Mouse (Mus musculus): Measurements from ENCODE around the gene Cdk17.

Gene Cdk17

DNA sequence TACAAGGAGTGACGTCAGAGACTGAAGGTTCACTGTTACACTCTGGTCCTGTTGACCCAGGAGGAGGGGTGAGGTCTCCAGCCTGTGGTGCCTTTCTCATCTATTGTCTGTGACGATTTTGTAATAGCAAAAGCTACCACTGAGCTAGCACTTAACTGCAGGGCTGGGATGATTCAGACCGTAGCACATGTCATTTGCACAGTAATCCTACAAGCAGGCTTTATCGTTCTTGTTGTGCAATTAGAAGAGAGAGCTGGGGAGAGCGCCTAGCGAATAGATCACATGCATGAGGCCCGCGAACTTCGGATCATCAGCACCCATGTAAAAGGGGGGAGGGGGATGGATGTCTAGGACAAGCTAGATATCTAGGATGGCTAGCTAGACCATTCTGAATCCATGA, 105.2 kb downstream of the Cdk17 start:
- DNase-seq = no peak

DNA sequence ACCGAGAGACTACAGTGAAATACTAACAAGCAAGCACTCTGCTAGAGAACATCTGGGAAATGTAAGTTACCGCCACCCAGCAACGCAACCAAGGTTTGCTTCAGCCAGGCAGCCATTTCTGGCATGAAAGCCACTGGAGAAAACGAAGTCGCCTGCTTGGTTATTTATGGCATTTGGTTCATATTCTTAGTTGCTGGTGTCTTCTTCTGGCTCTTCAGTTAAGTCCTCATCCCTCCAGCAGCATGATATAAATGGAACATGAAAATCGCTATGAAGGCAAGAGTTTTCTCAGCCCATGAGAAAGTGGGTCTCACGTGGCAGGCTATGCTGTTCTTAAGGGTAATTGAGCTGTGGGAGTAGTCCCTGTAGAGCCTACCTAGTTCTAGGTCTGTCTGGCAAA, 105.8 kb downstream of the Cdk17 start:
- DNase-seq = no peak

DNA sequence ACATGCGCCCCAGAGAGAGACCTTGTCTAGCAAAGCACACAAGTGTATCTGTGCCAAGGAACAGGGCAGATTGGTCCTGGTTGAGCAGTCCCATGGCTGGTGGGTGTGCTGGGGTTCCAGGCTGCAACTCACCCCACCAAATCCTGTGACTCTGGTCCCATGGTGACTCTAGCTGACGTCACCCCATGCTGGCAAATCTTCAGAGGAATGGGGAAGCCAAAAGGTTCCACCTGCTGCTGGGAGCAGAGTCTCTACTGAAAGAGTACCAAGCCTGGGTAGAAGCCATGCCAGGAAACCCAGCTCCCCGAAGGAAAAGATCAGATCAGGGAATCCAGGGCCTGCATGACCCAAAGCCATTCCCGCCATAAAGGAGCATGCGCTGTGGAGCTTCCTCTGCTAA, 106.8 kb downstream of the Cdk17 start:
- DNase-seq = no peak

DNA sequence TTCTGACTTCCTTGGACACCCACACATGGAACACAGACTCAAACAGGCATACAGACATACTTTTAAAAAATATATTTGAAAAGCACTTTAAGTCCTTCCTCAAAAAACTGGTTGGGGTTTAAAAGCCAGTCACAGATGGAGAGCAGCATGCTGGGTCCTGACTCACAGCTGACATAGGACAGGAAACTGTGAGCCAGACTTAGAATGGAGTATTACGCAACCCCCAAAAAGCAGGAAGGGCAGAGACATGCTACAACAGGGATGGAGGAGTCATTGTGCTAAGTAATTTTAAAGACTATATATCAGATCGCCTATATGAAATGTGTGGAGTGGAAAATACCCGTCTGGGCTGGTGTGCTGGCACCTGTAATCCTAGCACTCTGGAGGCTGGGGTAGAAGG, 107.7 kb downstream of the Cdk17 start:
- no peak for DNase-seq

DNA sequence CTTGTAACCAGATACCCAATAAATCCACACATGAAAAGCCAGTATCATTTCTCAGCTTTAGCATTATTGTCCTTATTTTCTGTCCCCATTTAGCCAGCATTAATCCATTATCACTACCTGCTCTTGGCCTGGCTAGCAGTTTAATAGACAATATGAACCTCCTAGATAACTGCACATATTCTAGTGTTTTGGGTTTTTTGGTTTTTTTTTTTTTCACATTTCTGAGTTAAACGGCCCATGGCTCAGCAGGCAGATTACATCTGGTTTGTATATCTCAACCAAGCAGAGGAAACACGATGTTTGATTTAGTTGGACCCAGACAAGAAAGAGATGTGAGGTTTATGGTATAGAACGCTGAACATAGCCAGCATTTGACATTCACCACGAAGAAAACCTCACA, 109.1 kb downstream of the Cdk17 start:
- no peak for DNase-seq

DNA sequence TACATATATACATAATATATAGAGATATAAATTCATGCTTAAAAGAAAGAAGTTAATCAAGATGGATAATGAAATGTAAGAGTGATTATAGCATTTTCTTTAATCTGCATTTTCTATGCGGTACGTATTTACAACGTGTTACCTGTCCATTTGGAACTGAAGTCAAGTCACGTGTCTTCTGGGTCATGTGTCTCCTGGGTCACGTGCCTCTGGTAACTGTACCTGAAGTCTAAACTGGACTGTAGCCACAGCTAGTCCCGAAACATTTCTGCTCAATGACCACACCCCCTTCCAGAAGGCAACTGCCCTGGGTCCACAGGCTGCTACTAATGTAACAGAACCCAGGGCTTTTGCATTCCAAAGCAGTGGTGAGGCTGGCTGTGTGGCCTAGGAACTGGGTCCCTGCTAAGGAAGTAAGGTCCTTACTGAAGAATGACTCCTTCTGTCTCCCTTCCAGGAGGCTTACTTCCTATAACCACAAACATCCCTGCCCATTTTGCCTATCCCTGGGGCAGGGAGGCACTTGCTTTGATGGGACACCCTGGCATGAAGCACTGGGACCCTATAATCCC, 110.3 kb downstream of the Cdk17 start:
- DNase-seq = no peak

DNA sequence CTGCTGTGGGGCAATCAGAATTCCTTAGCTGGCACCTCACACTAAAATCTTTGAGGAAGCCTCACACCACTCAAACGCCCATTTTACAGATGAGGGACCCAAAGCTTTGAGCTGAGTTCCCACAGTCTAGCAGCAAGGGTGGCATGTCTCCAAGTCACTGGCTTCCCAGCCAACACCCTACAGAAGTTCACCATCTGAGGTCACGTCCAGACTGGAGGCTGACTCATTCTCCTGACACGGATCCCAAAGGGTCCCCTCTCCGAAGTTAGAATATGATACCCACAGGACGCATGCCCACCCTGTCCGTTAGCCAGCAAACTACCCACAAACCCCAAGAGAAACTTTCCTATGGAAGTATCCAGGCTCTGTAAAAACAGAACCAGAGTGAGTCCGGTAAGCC, 111.2 kb downstream of the Cdk17 start:
- peak in 1 of 2 experiments; percentile 44 for DNase-seq

DNA sequence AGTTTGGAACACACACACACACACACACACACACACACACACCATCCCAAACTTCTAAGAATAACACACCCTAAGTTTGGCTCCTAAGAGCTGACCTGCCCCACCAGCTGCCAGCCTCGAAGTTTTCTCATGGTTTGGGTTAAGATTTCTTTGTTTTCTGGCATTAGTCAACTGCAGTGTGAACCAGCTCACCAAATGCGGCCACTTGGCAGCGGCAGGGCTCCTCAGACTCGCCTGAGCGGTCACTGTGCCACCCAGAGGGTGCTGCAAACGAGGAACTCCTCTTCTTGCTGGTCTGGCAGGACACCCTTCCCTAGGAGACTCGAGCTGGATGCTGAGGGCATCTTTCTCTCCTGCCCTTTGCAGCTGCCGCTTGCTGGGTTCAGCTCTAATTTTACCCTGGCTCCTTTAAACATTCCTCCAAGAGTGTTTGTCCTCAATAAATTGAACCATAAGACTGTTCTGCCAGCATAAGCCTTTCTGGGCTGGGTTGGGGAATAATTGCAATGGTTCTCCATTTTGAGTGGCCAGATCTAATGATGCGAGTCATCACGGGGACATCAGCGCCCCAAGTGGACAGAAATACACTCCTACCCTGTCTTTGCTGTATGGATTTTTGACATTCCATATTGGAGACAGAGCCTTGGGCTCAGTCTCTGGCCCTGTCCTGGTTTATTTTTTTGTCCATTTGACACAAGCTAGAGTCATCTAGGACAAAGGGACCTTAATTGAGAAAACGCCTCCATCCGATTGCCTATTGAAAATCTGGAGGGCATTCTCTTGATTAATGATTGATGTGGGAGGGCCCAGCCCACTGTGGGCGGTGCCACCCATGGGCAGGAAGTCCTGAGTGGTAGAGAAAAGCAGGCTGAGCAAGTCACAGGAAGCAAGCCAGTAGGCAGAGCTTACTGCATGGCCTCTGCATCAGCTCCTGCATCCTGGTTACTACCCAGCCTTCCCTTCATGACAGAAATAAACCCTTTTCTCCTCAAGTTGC, 112.6 kb downstream of the Cdk17 start:
- DNase-seq = peak; percentile 67 to 72

DNA sequence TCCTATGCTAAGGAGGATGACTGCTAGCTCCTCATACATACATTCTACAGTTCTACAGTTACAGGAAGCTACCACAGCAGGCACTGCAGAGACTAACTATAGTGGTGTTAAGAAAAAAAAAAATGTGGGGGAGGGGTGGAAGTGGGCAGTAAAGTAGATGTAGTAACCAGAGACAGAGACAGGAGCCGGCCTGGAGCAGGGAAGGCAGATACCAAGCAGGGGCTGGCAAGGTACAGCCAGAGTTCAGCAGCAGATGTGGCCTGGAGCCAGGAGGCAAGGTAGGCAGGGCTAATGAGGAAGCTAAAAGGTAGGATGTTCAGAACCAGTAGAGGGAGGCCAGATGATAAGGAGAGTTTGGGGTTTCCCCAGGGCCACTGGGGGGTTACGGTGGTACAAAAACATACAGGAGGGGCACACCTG, 113.6 kb downstream of the Cdk17 start:
- DNase-seq = peak in 1 of 2 experiments; percentile 58

DNA sequence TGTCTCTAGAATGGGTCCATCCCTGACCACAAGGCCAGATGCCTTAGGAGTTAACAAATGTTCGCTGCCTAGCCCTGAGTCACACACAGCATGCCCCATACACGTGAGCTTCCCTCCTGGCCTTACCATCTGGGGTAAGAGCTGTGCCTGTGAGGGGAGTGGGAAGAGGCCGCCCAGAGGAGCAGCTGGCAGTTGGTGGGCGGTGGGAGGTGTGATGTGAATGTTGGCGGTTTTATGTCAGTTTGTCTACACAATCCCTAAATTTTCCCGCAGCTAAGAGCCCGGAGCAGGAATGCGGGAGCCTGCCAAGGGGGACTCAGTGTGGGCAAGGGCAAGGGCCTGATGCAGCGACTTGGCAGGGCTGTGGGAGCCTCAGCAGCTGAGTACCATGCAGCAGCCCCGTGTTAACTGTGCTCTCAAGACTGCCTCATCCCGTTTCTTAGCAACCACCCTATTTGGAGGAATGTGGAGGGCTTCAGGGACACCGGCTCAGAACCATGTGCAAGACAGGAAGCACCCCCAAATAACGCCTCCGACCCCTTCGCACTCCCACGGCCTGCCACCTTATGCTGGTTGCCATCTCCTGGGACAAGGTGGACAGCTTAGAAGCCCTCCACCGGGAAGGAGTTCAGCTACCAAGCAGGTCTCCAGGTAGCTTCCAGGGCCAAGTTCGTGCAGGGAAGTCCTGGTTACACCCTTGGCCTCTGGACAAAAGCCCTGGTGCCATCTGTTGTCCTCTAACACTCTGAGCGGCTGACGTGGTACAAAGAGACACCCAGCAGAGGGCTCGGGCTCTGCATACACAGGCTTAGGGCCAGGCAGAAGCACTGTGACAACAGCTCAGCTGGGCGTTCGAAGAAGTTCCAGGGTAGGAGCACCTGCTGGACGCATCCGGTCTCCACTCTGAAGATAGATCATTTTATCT, 114.8 kb downstream of the Cdk17 start:
- DNase-seq = peak; percentile 94 to 97

DNA sequence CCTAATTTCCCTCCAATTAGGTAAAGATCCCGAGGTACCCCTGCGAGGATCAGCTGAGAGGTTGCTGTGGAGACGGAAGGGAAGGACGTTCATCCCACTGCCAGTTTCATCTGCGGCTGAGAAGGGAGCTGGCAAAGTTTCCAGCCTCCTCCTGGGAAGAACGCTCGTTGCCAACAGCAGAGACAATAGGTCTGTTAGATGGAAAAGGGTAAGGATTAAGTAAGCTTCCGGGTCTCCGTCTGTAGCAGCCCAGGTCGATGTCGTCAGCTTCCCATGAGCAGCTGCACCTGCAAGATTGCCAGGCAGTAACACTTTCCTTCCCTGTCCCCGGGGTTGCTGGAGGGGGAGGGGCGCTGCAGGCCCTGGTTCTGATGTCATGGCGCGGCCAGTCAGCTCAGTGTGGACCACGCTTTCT, 115.7 kb downstream of the Cdk17 start:
- DNase-seq = peak; percentile 98

DNA sequence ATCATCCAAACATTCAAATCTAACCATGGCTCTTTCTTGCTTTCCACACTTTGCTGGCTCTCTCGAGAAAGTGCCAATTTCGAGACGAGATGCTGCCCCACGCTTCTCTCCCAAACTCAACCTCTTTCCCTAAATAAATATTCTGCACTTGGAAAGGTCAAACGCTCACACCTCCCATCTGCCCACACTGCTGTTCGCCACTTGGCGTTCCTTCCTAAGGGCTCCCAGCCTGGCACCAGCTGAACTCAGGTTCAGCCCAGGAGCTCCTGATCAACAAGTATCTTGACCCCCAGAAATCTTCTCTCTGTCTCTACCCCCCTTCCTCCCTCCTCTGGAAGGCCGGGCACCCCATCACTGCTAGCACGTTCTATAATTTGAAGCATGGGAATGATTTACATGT, 116.2 kb downstream of the Cdk17 start:
- peak; percentile 74 to 79 for DNase-seq

DNA sequence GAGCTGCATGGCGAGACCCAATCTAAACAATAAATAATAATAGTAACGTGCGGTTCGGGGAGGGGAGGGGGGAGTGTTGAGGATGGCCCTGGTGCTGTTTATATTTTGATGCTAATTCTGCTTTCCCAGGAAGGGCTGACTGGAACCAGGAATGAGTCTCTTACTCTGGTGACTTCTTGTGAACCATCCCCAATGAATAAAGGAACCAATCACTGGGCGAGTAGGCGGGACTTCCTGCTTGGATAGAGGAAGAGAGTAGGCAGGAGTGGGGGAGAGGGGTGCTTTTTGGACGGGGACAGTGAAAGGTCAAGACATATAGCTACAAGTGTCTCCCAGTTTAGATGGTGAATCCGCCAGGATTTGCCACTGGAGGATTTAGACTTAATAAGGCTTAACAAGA, 117.7 kb downstream of the Cdk17 start:
- no peak for DNase-seq

DNA sequence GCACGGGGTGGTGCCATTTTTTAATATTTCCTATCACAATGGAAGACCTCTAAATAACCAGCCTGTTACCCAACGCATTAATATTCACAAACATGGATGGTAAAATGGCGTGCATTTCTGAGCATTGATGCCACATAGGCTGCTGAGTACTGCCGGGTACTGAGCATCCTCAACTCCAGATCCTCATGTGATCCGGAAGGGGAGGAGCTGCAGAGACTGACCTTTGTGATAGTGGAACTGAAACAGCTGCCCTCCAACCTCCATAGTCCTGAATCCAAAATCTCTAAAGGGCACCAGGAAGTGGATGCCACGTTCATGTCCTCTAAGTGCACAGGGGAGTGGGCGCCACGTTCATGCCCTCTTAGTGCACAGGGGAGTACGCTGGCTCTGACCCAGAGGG, 118.4 kb downstream of the Cdk17 start:
- no peak for DNase-seq

DNA sequence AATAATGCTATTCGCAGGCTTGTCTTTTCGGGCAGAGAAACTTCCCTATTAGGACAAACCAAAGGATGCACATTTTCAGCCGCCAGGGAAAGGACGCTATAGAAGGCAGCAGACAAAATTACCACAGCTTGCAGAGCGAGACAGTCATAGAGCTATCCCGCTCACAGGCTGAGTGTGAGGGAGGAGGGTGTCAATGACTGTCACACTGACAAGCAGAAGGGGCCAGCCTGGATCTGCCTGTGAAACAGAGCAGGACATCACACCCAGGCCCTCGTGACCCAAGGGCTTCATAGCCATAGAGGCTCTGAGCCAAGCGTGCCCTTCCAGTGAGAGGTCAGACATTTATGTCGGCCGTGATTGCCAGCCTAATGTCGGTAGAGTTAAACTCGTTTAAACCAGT, 119.9 kb downstream of the Cdk17 start:
- peak; percentile 45 to 65 for DNase-seq

DNA sequence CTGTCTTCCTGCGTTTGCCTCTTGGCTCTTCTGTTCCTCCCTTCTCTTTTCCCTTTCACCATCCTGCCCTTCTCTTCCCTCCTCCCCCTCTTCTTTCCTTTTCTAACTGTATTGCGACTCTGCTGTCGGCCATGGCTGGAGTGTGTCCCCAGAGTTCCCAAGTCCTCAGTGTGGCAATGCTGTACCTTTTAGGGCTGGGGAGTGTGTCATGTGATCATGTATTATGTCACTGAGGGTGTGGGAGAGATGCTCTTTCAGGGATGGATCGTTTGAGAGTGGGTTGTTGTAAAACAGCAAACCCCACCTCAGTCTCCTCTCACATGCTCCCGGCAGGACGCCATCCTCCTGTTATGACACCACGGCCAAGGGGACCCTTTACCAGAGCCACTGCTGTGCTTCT, 120.4 kb downstream of the Cdk17 start:
- DNase-seq = no peak

DNA sequence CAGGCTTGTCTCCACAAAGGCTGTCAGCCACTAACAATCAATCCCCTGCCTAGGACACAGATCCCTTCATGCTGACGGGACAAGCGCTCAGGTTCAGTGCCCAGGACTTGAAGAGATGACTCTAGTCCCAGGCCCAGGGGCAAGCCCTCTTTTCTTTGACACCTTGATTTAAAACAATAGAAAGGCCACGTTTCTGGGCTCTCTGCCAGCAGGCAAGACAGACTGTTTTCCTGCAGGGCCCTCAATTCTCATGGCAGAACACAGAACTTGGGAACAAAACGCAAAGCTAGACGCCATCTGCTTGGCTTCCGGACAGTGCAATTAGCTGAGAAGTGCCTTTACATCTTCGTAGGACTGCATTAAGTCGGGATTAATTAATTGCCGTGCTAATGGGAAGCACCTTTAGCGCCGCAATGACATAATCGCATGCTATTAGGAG, 121.9 kb downstream of the Cdk17 start:
- peak; percentile 67 to 69 for DNase-seq

DNA sequence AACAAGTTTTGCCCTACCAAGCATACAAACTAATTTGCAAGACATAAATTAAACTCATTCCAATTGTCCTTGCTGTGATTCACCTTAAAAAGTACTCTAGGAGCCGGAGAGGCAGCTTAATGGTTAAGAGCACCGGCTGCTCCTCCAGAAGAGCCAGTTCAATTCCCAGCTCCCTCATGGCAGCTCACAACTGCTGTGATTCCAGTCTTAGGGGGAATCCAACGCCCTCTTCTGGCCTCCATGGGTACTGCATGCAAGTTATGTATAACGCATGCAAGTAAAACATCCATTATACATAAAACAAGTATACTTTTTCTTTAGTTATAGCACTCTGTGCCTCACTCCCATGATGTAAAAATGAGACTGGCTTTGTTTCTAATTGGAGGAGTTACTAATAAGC, 122.6 kb downstream of the Cdk17 start:
- peak in 1 of 2 experiments; percentile 53 for DNase-seq

DNA sequence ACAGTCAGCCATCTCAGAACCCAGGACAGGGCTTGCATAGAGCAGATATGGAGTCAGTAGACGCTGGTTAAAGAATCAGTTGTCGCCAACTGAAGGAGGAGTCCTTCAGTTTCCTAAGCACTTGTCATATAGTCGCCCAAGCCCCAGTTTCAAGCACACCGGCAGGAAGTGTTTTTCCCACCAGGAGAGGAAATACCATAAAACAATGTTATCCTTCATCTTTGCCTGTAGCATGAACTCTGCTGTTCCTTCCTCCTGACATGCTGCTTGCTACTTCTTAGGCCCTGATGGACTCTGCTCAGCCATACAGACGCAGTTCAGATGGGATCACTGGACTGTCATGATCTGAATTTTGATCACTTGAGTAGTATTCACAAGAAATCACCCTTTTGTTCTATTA, 124.8 kb downstream of the Cdk17 start:
- no peak for DNase-seq

DNA sequence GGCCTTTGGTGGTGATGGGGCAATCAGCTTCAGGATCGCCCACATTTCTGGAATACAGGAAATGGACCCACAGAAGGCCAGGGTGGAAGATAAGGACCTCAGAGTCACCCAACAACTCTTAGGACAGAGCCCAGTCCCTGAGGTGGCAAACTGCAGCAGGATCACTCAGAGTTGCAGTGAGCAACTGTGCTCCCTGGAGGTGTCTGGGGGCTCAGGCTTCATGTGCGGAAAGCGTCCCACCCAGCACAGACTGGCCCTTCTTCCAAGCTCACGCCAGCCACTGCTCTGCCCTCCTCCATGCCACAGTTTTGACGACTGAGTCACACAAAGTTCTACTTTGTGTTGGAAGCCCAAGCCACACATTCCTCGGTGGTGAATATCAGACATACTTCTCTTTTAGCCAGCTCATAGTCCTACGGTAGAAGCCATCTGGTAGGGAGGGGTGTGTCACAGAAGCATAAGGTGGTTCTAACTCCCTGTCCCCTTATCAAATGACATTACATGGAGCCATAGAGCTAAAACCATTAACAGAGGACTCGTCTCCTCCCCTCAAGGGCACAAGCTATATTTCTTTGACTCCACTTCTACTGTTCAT, 127.0 kb downstream of the Cdk17 start:
- DNase-seq = no peak

DNA sequence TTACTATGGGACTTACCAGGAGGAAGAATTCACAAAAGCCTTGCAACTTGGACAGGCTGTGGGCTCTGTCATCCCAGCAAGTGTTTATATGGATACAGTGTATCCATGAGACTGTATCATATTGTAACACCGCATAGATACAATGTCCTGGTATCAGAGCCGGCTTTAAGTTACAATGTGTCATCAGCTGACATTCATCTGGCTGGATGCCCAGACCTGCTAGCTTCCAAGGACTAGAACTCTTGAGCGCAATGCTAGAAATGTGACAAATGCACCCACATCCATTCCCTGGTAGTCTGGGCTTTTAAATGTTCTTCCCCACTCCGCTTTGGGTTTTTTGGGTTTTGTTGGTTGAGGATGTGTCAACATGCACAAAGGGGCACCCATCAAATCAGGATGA, 127.7 kb downstream of the Cdk17 start:
- peak; percentile 50 to 54 for DNase-seq

DNA sequence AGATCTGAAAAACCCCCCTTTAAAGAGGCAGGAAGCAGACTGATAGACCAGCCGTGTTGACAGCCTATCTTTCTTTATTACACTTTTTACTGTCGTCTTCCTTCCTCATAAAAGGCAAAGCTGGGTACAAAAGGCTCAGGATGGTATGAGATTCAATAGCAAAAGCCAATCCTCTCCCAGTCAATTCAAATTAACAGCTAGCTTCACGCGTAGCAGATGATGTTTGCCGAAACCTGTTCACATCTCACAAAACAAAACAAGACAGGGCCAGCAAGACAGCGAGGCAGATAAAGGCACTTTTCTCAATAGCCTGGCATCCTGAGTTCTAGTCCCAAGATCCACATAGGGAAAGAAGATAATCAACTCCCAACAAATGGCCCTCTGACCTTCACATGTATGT, 128.7 kb downstream of the Cdk17 start:
- no peak for DNase-seq

DNA sequence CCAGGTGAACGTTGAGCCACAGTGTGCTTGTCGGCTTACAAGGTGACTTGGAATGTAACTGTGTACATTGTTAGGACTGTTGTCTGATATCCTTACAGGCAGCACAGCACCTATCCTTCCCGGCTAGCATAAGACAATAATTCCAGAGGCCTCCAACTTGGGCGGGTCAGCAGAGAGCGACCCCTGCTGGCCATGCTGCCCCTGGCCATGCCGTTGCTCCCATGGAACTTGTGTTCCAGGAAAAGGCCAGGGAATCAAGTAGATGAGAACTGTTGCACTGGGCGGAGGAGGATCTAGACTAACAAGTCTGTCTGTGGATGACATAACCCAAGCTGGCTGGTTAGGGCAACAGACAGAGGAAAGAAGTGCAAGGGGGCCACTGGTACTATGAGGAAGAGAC, 130.7 kb downstream of the Cdk17 start:
- DNase-seq = peak; percentile 79 to 81
